Mouse (Mus musculus) kidney, postnatal 10 days (tissue): Measurements from ENCODE around the gene Hoxb9.
A peak's percentile ranks its signal among the peaks of the same experiment; 100 is the strongest.

Experiments used
- DNase-seq: peaks from one replicate; pipeline ENCODE4 v3.0.0; 2021; ENCODE audit warnings: mixed read lengths

Hoxb9 gene

DNA sequence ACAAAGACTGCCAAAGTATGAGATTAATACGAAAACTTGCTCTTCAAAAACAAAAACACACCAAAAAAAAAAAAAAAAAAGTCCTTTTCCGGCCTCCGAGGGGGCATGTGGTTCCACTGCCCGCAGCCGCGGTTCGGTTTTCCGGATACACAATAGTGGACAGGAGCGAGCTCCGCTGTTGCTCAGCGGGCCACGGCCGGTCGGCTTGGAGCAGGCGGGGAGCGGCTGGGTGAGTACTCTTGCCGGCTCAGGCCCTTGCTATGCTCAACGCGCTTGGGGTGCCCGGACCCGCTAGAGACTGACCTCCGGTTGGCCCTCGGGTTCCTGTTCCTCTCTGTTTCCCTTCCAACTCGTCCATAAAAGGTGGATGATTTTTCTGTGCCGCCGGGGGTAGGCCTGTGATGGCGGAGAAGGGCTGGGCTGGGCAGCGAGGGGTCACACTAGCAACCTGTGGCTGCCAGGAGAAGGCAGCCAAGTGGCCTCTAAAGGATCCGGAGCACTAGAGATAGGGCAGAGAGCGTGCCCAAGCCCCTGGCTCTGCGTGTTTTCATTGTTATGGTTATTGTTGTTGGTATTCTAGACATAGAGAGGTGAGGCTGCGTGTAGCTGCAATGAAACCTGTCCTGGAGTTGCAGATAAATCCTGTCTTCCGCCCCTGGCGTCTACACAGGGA is 43.5 kb downstream of the Hoxb9 start:
- DNase-seq = peak; percentile 83

GRCm38 (mm10) chr11:96315344-96315681 is 44.1 kb downstream of the Hoxb9 start:
- no peak for DNase-seq

GRCm38 (mm10) chr11:96316696-96317607 is 45.7 kb downstream of the Hoxb9 start:
- DNase-seq = no peak

DNA sequence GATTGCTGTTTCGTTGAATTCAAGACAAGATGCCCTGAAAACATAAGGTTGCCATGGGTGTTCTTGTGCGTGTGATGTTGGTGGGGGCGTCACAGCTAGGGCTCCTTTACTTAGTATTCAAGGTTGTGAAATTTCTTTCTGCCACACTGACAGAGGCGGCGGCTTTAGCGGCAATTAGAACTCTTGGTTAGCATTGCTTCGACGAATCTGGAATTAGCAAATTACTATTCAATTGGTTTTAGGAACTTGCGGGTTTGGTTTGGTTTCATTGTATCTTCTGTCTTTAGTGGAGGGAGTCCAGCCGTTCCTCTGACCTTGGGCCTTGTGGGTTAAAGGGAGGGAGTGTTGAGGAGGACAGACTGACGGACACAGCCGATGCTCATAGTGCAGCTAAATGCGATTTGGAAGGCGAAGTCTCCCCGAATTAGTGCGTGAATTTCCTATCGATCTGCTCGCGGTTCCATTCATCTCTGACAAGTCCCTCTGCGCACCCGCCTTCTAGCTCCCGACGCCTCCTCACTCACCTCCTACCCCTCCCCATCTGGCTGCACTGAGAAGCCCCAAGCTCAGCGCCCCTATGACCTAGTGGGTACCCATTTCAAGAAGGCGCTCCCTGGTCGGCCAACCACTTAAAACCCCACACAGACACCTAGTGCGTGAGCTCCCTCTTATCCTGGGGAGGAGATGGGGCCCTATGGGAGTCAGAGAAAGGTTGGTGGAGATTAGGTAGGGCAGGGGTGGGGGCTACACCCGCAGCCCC is 46.5 kb downstream of the Hoxb9 start, which contains the start of gene Hoxb4:
Gene Hoxb4, plus strand, starts transcription at position 660 of the 760 bp plus-strand sequence.
- no peak for DNase-seq

DNA sequence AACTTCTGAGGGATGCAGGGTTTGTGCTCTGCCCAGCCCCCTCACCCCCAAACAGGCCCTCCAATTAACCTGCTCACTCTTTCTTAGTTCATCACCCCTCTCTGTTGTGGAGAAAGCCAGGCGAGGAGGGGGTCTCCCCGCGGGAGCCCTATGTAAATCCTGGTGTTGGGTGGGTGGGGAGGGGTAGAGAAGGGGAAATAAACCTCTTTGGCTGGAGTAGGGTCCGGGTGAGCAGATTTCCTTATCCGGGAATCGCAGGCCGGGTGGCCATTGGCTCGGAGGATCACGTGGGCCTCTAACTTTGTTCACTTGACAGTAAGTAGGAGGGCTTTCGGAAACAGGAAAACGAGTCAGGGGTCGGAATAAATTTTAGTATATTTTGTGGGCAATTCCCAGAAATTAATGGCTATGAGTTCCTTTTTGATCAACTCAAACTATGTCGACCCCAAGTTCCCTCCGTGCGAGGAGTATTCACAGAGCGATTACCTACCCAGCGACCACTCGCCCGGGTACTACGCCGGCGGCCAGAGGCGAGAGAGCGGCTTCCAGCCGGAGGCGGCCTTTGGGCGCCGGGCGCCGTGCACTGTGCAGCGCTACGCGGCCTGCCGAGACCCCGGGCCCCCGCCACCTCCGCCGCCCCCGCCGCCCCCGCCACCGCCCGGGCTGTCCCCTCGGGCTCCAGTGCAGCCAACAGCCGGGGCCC is 47.3 kb downstream of the Hoxb9 start:
- DNase-seq = peak; percentile 91

- DNase-seq = peak; percentile 80
These were observed 48.0 kb downstream of the Hoxb9 start for GRCm38 (mm10) chr11:96319071-96319902.

DNA sequence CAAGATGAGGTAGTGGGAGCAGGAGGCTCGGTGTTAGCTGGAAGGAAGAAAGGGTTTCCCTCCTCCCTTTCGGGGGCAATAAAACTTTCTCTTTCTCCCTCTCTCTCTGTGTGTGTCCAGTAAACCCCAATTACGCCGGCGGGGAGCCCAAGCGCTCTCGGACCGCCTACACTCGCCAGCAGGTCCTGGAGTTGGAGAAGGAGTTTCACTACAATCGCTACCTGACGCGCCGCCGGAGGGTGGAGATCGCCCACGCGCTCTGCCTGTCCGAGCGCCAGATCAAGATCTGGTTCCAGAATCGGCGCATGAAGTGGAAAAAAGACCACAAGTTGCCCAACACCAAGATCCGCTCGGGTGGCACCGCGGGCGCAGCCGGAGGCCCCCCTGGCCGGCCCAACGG is 48.7 kb downstream of the Hoxb9 start:
- peak; percentile 80 for DNase-seq

- no peak for DNase-seq
These were observed 49.4 kb downstream of the Hoxb9 start for GRCm38 (mm10) chr11:96320688-96321087.

DNA sequence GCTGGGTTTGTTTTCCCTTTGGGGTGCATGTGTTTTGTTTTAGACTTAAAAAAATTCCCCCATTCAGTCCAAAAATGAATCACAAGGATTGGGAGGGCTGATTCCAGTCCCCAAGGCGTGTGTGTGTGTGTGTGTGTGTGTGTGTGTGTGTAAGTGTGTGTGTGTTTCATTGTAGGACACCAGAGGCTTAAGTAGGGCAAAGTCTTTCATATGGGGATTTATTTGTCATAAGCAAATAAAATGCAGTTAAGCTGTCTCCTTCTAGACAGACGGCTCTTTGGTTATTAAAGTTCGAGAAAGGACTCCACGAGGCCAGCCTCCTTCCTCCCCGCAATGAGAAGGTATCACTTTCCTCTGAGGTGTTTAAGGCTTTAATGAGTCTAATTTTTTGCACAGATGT is 50.6 kb downstream of the Hoxb9 start:
- DNase-seq = no peak

DNA sequence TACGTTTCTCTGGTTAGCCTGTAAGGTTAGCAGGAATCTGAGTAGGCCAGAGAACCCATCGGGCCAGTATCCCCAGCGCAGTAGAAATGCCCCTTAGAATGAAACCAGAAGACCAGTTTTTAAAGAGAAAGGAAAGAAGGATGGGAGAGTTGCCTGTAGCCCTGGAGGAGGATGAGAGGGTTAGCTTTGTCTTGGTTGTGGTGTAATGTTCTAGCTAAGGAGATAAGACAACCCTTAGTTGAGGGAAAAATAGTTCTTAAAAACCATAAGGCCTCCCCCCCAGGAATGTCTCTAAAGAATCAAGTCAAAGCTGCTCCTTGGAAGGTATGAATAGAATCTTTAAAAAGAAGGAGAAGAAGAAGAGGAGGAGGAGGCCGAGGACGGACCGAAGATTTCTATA is 51.5 kb downstream of the Hoxb9 start:
- DNase-seq = no peak

DNA sequence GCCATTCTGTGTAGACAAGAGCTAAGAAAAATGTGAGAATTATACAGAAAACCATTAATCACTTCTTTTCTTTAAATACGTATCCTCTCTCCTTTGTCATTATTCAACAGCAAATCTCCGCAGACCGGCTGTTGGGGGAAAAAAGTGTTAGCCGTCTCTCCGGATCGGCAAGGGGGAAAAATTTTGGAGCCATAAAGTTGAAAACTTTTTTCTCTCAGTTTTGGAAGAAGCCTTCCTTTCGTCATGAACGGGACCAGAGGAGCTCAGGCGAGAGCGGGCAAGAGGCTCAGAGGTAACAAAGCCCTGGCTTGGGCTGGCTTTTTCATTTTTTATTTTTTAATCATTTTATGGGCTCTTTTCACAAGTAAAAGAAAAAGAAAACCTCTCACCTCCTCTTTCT is 51.9 kb downstream of the Hoxb9 start, which contains the start of gene Hoxb3:
Gene Hoxb3, plus strand, starts transcription at position 173 of the 400 bp plus-strand sequence.
- no peak for DNase-seq

GRCm38 (mm10) chr11:96324125-96324524 is 52.9 kb downstream of the Hoxb9 start:
- DNase-seq = no peak

- no peak for DNase-seq
These were observed 53.7 kb downstream of the Hoxb9 start for GRCm38 (mm10) chr11:96324965-96325364.

GRCm38 (mm10) chr11:96325747-96326212 is 54.5 kb downstream of the Hoxb9 start:
- peak; percentile 61 for DNase-seq
